Mouse (Mus musculus) embryonic facial prominence, embryonic 10.5 days (tissue): Measurements from ENCODE around the gene Olfr1417. TPM values are rescaled to one million over a fixed set of nuclear protein-coding genes. Genes with fewer than 3 reads are reported as not detected.
"Not testable (repeated sequence)": the region's sequence is repeated elsewhere in the genome, so short reads cannot be mapped to it uniquely, and the experiment has no call there.

ENCODE experiments used
- DNase-seq: peaks from one replicate; pipeline ENCODE4 v3.0.0-alpha.2; 2017; ENCODE audit warnings: low spot score
- H3K27ac ChIP-seq: fragments of 300-500 bp; sonication (generic); replicated peaks from 2 replicates; pipeline ENCODE4 v1.5.1; 2016; ENCODE audit warnings: mild to moderate bottlenecking
- H3K27me3 ChIP-seq: fragments of 300-500 bp; sonication (generic); replicated peaks from 2 replicates; pipeline ENCODE4 v1.6.1; 2016; ENCODE audit warnings: low read depth, mild to moderate bottlenecking; ENCODE audit not compliant: poor library complexity, severe bottlenecking
- H3K36me3 ChIP-seq: fragments of 300-500 bp; sonication (generic); replicated peaks from 2 replicates; pipeline ENCODE4 v1.6.1; 2016; ENCODE audit warnings: mild to moderate bottlenecking, moderate library complexity
- H3K4me1 ChIP-seq: fragments of 300-500 bp; sonication (generic); 2 replicates; pipeline ENCODE4 v1.6.1; 2016
- H3K4me3 ChIP-seq: fragments of 300-500 bp; sonication (generic); 2 replicates; pipeline ENCODE4 v1.5.1; 2016; ENCODE audit warnings: mild to moderate bottlenecking, moderate library complexity
- H3K9me3 ChIP-seq: fragments of 300-500 bp; sonication (generic); 2 replicates; pipeline ENCODE4 v1.6.1; 2016; ENCODE audit warnings: mild to moderate bottlenecking
- WGBS: fragments of 180-500 bp; shearing (Covaris S2); methylation state at CpG from one replicate; pipeline ENCODE4 v1.1.7; 2016; 5-methylcytosine and 5-hydroxymethylcytosine counted together
- polyA plus RNA-seq: library from polyadenylated mRNA; unstranded; fragments of >200 nt; fragmentation: Nextera tagmentation; extraction: Ambion mirVana; gene quantifications from 2 replicates; pipeline ENCODE4 v1.2.1, GENCODE M21; 2016

Gene Olfr1417
- polyA plus RNA-seq: not detected in 2 replicates

- H3K27me3 ChIP-seq: no peaks in the 10 kb centered on the region
- no peak for DNase-seq
- no peaks in the 10 kb centered on the region for H3K4me1 ChIP-seq
- H3K4me3 ChIP-seq: no peak within 1 kb of the TSS
- 85% methylated on average over 4 of the region's 4 CpGs for WGBS
- H3K27ac ChIP-seq: no peak within 1 kb of the TSS
- H3K9me3 ChIP-seq: no peaks in the 10 kb centered on the region
- H3K36me3 ChIP-seq: no peaks in the 10 kb centered on the region
Observed at GRCm38 (mm10) chr19:11839119-11839518, at the start of gene Olfr1417. TSS of gene Olfr1417 (minus strand) at chr19:11839219.

- Histone ChIP-seq H3K36me3 (no peaks in the 10 kb centered on the region), H3K27me3 (no peaks in the 10 kb centered on the region), H3K4me3 (no peak within 1 kb of the TSS), H3K9me3 (no peaks in the 10 kb centered on the region), H3K4me1 (no peaks in the 10 kb centered on the region), H3K27ac (no peak within 1 kb of the TSS)
- 57% methylated on average over 1 of the region's 1 CpGs for WGBS
- DNase-seq: no peak
Observed at GRCm38 (mm10) chr19:11886265-11886664, 47.2 kb upstream of the Olfr1417 start, which contains the start of gene Olfr1420. TSS of gene Olfr1420 (plus strand) at chr19:11886565.

GRCm38 (mm10) chr19:11878404-11878803 is 39.4 kb upstream of the Olfr1417 start:
- not testable (repeated sequence) for H3K9me3 ChIP-seq, H3K4me1 ChIP-seq, H3K27ac ChIP-seq, DNase-seq, H3K36me3 ChIP-seq, H3K4me3 ChIP-seq, H3K27me3 ChIP-seq
- 64% methylated on average over 22 of the region's 22 CpGs for WGBS

DNA sequence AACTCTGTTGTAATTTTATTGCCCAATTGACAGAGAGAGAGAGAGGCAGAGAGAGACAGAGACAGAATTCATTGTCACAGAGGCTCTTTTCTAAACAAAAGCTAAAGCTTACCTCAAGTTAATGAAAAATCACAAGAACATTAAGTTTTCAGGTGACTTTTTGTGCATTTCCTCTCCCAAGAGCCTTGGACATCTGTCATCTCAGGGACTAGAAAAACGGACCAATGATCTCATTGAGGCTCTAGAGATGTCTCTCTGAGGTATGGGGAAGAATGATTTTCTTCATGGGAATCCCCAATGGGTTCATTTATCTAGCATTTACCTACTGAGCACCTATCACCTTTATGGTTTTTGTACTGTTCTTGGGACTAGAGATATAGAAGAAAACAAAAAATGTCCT is 36.0 kb upstream of the Olfr1417 start, which contains the start of gene Olfr1419:
Olfr1419 (minus strand) TSS at position 101 of the 400 bp plus-strand sequence.
- Histone ChIP-seq H3K36me3 (no peaks in the 10 kb centered on the region), H3K4me3 (no peak within 1 kb of the TSS), H3K27ac (no peak within 1 kb of the TSS), H3K4me1 (no peaks in the 10 kb centered on the region), H3K9me3 (no peaks in the 10 kb centered on the region), H3K27me3 (no peaks in the 10 kb centered on the region)
- 49% methylated on average over 1 of the region's 1 CpGs for WGBS
- no peak for DNase-seq

- no peak overlapping the region for H3K27ac ChIP-seq
- no peaks in the 10 kb centered on the region for H3K4me1 ChIP-seq
- no peak for DNase-seq
- no peaks in the 10 kb centered on the region for H3K36me3 ChIP-seq
- H3K4me3 ChIP-seq: no peak overlapping the region
- H3K27me3 ChIP-seq: no peaks in the 10 kb centered on the region
- WGBS: 85% methylated on average over 2 of the region's 2 CpGs
- H3K9me3 ChIP-seq: 0 out of 2 replicates have a peak, but pooled peaks cover 3% of the 10 kb centered on the region
Observed at GRCm38 (mm10) chr19:11867837-11868236, 28.8 kb upstream of the Olfr1417 start.

- WGBS: 95% methylated on average over 1 of the region's 1 CpGs
- Histone ChIP-seq H3K4me3 (no peak within 1 kb of the TSS), H3K27ac (no peak within 1 kb of the TSS), H3K4me1 (no peaks in the 10 kb centered on the region), H3K36me3 (no peaks in the 10 kb centered on the region), H3K27me3 (no peaks in the 10 kb centered on the region), H3K9me3 (no peaks in the 10 kb centered on the region)
- DNase-seq: no peak
Observed at GRCm38 (mm10) chr19:11860966-11861365, 21.9 kb upstream of the Olfr1417 start, which contains the start of gene Olfr1418. TSS of gene Olfr1418 (minus strand) at chr19:11861066.

GRCm38 (mm10) chr19:11856506-11856905 is 17.5 kb upstream of the Olfr1417 start:
- no peak for DNase-seq

DNA sequence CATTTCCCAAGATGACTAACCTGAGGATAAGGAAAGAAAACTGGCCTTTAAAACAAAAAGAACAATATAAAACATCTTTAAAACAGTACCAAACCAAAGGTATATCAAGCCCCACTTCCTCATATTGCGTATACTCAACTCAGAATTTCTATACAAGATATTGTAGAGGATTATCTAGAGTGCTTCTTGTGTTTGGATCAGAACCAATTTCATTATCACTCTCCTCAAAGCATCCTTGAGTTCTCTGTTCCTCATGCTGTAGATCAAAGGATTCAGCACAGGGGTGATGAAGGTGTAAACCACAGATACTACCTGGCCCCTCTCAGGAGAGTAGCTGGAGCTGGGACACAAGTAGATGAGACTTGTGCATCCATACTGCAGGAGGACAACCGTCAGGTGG is 15.8 kb upstream of the Olfr1417 start:
- Histone ChIP-seq H3K27me3 (no peaks in the 10 kb centered on the region), H3K9me3 (no peaks in the 10 kb centered on the region), H3K4me3 (no peak overlapping the region), H3K27ac (no peak overlapping the region), H3K36me3 (no peaks in the 10 kb centered on the region), H3K4me1 (no peaks in the 10 kb centered on the region)
- no peak for DNase-seq
- 88% methylated on average over 2 of the region's 2 CpGs for WGBS

More at GRCm38 (mm10) chr19:11856506-11856905, 17.5 kb upstream of the Olfr1417 start:
- Histone ChIP-seq H3K9me3 (no peaks in the 10 kb centered on the region), H3K4me3 (no peak overlapping the region), H3K36me3 (no peaks in the 10 kb centered on the region), H3K4me1 (no peaks in the 10 kb centered on the region), H3K27me3 (no peaks in the 10 kb centered on the region), H3K27ac (no peak overlapping the region)
- 81% methylated on average over 6 of the region's 6 CpGs for WGBS

DNA sequence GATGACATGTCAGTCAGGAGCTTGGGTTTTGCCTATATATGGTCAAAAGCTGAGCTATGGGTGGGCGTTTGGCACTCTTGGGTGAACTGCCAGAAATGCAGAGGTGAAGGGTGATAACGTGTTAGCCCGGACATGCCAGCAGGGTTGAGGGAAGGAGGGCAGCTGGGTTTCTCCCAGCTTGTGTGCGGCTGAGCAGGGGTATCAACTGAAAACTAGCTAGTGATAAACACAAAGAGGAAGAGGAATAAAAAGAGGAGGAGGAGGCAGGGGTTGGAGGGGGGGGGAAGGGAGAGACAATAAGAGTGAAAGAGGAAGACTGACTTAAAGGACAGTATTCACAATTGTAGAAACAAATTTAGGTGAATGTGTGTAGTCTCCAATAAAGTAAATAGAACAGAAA is 13.6 kb upstream of the Olfr1417 start:
- no peaks in the 10 kb centered on the region for H3K36me3 ChIP-seq
- no peak overlapping the region for H3K27ac ChIP-seq
- no peak for DNase-seq
- 64% methylated on average over 4 of the region's 4 CpGs for WGBS
- H3K27me3 ChIP-seq: no peaks in the 10 kb centered on the region
- no peaks in the 10 kb centered on the region for H3K4me1 ChIP-seq
- H3K9me3 ChIP-seq: no peaks in the 10 kb centered on the region
- no peak overlapping the region for H3K4me3 ChIP-seq

DNA sequence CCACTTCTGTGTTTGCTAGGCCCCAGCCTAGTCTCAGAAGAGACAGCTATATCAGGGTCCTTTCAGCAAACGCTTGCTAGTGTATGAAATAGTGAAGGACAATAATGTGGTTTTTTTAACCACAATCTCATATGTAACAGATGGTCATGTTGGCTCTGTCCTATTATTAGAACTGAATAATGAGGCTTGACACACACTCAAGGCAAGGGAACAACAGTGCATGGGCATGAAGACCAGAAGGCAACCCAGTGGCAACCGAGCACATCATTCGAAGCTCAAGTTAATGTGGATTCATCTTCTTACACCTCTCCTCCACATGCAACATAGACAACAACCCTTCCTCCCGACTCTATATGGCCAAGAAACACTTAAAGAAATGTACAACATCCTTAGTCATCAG is 7.3 kb upstream of the Olfr1417 start:
- Histone ChIP-seq H3K4me1 (no peaks in the 10 kb centered on the region), H3K9me3 (no peaks in the 10 kb centered on the region), H3K36me3 (no peaks in the 10 kb centered on the region), H3K27ac (no peak overlapping the region), H3K4me3 (no peak overlapping the region), H3K27me3 (no peaks in the 10 kb centered on the region)
- DNase-seq: no peak
- 84% methylated on average over 4 of the region's 4 CpGs for WGBS

- no peaks in the 10 kb centered on the region for H3K36me3 ChIP-seq
Observed at GRCm38 (mm10) chr19:11823346-11824065, 15.5 kb downstream of the Olfr1417 start.

GRCm38 (mm10) chr19:11820211-11820610 is 18.8 kb downstream of the Olfr1417 start:
- DNase-seq: no peak
- WGBS: 26% methylated on average over 6 of the region's 6 CpGs
- Histone ChIP-seq H3K27me3 (peaks cover 52% of the 10 kb centered on the region), H3K9me3 (no peaks in the 10 kb centered on the region), H3K36me3 (no peaks in the 10 kb centered on the region), H3K27ac (no peak overlapping the region), H3K4me3 (peak overlapping the region; percentile 77), H3K4me1 (peaks cover 17% of the 10 kb centered on the region)

More at GRCm38 (mm10) chr19:11823346-11824065, 15.5 kb downstream of the Olfr1417 start:
- no peak for DNase-seq
- WGBS: 29% methylated on average over 4 of the region's 4 CpGs
- H3K27ac ChIP-seq: no peak overlapping the region
- peaks cover 11% of the 10 kb centered on the region for H3K4me1 ChIP-seq
- peaks cover 19% of the 10 kb centered on the region for H3K27me3 ChIP-seq
- H3K9me3 ChIP-seq: no peaks in the 10 kb centered on the region
- H3K4me3 ChIP-seq: no peak overlapping the region

- Histone ChIP-seq H3K4me3 (peak overlapping the region; percentile 77), H3K9me3 (no peaks in the 10 kb centered on the region), H3K27me3 (peaks cover 56% of the 10 kb centered on the region), H3K27ac (no peak overlapping the region), H3K36me3 (no peaks in the 10 kb centered on the region), H3K4me1 (peaks cover 17% of the 10 kb centered on the region)
- peak; percentile 91 for DNase-seq
- 1% methylated on average over 15 of the region's 15 CpGs for WGBS
Observed at GRCm38 (mm10) chr19:11819800-11820199, 19.2 kb downstream of the Olfr1417 start.
